Mouse (Mus musculus): Measurements from ENCODE around the gene Sh3pxd2a. TPM values are rescaled to one million over a fixed set of nuclear protein-coding genes. Genes with fewer than 3 reads are reported as not detected.

Gene Sh3pxd2a
- total and polyA plus RNA-seq, 3 experiments, result 3.9 to 11.3 TPM; not detected in 1

GRCm38 (mm10) chr19:47315091-47315916, 148.9 kb downstream of the Sh3pxd2a start:
- H3K27me3 ChIP-seq (ENCODE audit: control insufficient read depth in 1 of 2, insufficient read depth in 2 of 2, low read length in 2 of 2), result no peaks in the 10 kb centered on the region
- H3K4me3 ChIP-seq (ENCODE audit: control insufficient read depth in 1 of 2, insufficient read depth in 1 of 2, low read depth in 2 of 2, low read length in 2 of 2), result peak overlapping the region; percentile 67 to 95
- H3K4me1 ChIP-seq (ENCODE audit: control insufficient read depth in 1 of 2, insufficient read depth in 2 of 2, low read length in 2 of 2), result peaks cover 0 to 10% of the 10 kb centered on the region in 2 experiments; a peak in 2 of 4 replicates
- no peaks in the 10 kb centered on the region; the same call in 1 of the 2 replicates for H3K79me2 ChIP-seq (ENCODE audit: control insufficient read depth, insufficient read depth, low read length, poor library complexity)
- H3K36me3 ChIP-seq (ENCODE audit: control insufficient read depth in 1 of 2, insufficient read depth in 2 of 2, low read length in 2 of 2), result no peaks in the 10 kb centered on the region; a peak in 1 of 4 replicates
- no peak for TF ChIP-seq MAX (IDR thresholded peaks at IDR 0.05; ENCODE audit: low read length)
- TF ChIP-seq TCF12 (IDR thresholded peaks at IDR 0.05; ENCODE audit: low read depth, low read length), result no peak
- TF ChIP-seq GATA1 (IDR thresholded peaks at IDR 0.05; ENCODE audit: low read depth, low read length), result no peak
- no peak for TF ChIP-seq GABPA (IDR thresholded peaks at IDR 0.05; ENCODE audit: low read depth, low read length)
- TF ChIP-seq RCOR1 (IDR thresholded peaks at IDR 0.05; ENCODE audit: low read depth, low read length), result no peak
- no peak for TF ChIP-seq MYC (IDR thresholded peaks at IDR 0.05; ENCODE audit: low read depth, low read length)
- TF ChIP-seq MAZ (IDR thresholded peaks at IDR 0.05; ENCODE audit: low read depth, low read length), result no peak
- TF ChIP-seq TBP (IDR thresholded peaks at IDR 0.05; ENCODE audit: low read depth, low read length), result no peak
- no peak for TF ChIP-seq CTCF (IDR thresholded peaks at IDR 0.05 in 2 of 3, conservative IDR thresholded peaks at IDR 0.05 in 1 of 3; ENCODE audit: control insufficient read depth in 1 of 3, insufficient read depth in 1 of 3, low read depth in 2 of 3, low read length in 3 of 3, poor library complexity in 1 of 3, severe bottlenecking in 1 of 3)
- TF ChIP-seq USF1 (IDR thresholded peaks at IDR 0.05; ENCODE audit: low read depth, low read length), result no peak
- TF ChIP-seq NRF1 (IDR thresholded peaks at IDR 0.05; ENCODE audit: insufficient read depth, low read depth, low read length, poor library complexity, severe bottlenecking), result no peak
- no peak for TF ChIP-seq CHD1 (IDR thresholded peaks at IDR 0.05; ENCODE audit: low read depth, low read length)
- no peak for TF ChIP-seq SMC3 (IDR thresholded peaks at IDR 0.05; ENCODE audit: low read depth, low read length)
- no peak for TF ChIP-seq HCFC1 (IDR thresholded peaks at IDR 0.05; ENCODE audit: low read depth, low read length)
- no peaks in the 10 kb centered on the region for H3K9me3 ChIP-seq (replicated peaks; ENCODE audit: insufficient read depth, low read length)
- no peak for DNase-seq (ENCODE audit: low read depth, low spot score)
- peak overlapping the region; percentile 64 for H3K9ac ChIP-seq (ENCODE audit: control insufficient read depth, low read depth, low read length, poor library complexity, severe bottlenecking)
- no peak overlapping the region for H3K27ac ChIP-seq (ENCODE audit: control insufficient read depth, low read depth, low read length)

GRCm38 (mm10) chr19:47314076-47314941, 149.9 kb downstream of the Sh3pxd2a start:
- peak; percentile 90 for DNase-seq (ENCODE audit: low read depth, low spot score)
- no peaks in the 10 kb centered on the region; a peak in 1 of 4 replicates for H3K36me3 ChIP-seq (ENCODE audit: control insufficient read depth in 1 of 2, insufficient read depth in 2 of 2, low read length in 2 of 2)
- no peaks in the 10 kb centered on the region; the same call in 1 of the 2 replicates for H3K79me2 ChIP-seq (ENCODE audit: control insufficient read depth, insufficient read depth, low read length, poor library complexity)
- H3K27me3 ChIP-seq (ENCODE audit: control insufficient read depth in 1 of 2, insufficient read depth in 2 of 2, low read length in 2 of 2), result no peaks in the 10 kb centered on the region
- H3K9me3 ChIP-seq (replicated peaks; ENCODE audit: insufficient read depth, low read length), result no peaks in the 10 kb centered on the region
- peak overlapping the region; percentile 73 for H3K9ac ChIP-seq (ENCODE audit: control insufficient read depth, low read depth, low read length, poor library complexity, severe bottlenecking)
- peaks cover 0 to 10% of the 10 kb centered on the region in 2 experiments; a peak in 2 of 4 replicates for H3K4me1 ChIP-seq (ENCODE audit: control insufficient read depth in 1 of 2, insufficient read depth in 2 of 2, low read length in 2 of 2)
- H3K4me3 ChIP-seq (ENCODE audit: control insufficient read depth in 1 of 2, insufficient read depth in 1 of 2, low read depth in 2 of 2, low read length in 2 of 2), result peak overlapping the region; percentile 67 to 95
- TF ChIP-seq ZNF384 (IDR thresholded peaks at IDR 0.05; ENCODE audit: low read depth, low read length), result no peak
- TF ChIP-seq MEF2A (IDR thresholded peaks at IDR 0.05; ENCODE audit: extremely low read depth, insufficient replicate concordance, low read depth, low read length, poor library complexity, severe bottlenecking), result peak; percentile 85
- peak; percentile 1; the same call in 1 of the 2 replicates for TF ChIP-seq MXI1 (IDR thresholded peaks at IDR 0.05; ENCODE audit: low read depth, low read length)
- TF ChIP-seq ZMIZ1 (IDR thresholded peaks at IDR 0.05; ENCODE audit: low read depth, low read length), result 0 out of 2 replicates have a peak, but pooled peaks have one; percentile 50
- TF ChIP-seq SIN3A (IDR thresholded peaks at IDR 0.05; ENCODE audit: low read length), result peak; percentile 12; the same call in 1 of the 2 replicates
- TF ChIP-seq MAZ (IDR thresholded peaks at IDR 0.05; ENCODE audit: low read depth, low read length), result peak; percentile 69; the same call in 1 of the 2 replicates
- no peak for TF ChIP-seq GABPA (IDR thresholded peaks at IDR 0.05; ENCODE audit: low read depth, low read length)
- peak; percentile 84 for TF ChIP-seq TBP (IDR thresholded peaks at IDR 0.05; ENCODE audit: low read depth, low read length)
- no peak for TF ChIP-seq BHLHE40 (IDR thresholded peaks at IDR 0.05; ENCODE audit: borderline replicate concordance, low read depth, low read length)
- no peak for TF ChIP-seq MAX (IDR thresholded peaks at IDR 0.05; ENCODE audit: low read length)
- TF ChIP-seq NELFE (IDR thresholded peaks at IDR 0.05; ENCODE audit: low read depth, low read length), result peak; percentile 70
- no peak for TF ChIP-seq SMC3 (IDR thresholded peaks at IDR 0.05; ENCODE audit: low read depth, low read length)
- peak; percentile 49 to 64; a peak in 3 of 4 replicates for TF ChIP-seq POLR2A (IDR thresholded peaks at IDR 0.05; ENCODE audit: control insufficient read depth in 1 of 2, insufficient read depth in 1 of 2, low read depth in 1 of 2, low read length in 2 of 2, poor library complexity in 1 of 2)
- no peak for TF ChIP-seq USF1 (IDR thresholded peaks at IDR 0.05; ENCODE audit: low read depth, low read length)
- peak; percentile 59; the same call in 1 of the 2 replicates for TF ChIP-seq POLR2AphosphoS2 (IDR thresholded peaks at IDR 0.05; ENCODE audit: low read length)
- 0 out of 2 replicates have a peak overlapping the region, but pooled peaks have one; percentile 6 for H3K27ac ChIP-seq (ENCODE audit: control insufficient read depth, low read depth, low read length)
